Comparison of ENCODE assay signal across 8 mouse cellular contexts in genomic region chr11:86201037-86201786, GRCm38 (mm10). TPM values are rescaled to one million over a fixed set of nuclear protein-coding genes. Genes with fewer than 3 reads are reported as not detected.
DNase-seq lines count a peak whose midpoint lies in the region; ATAC-seq and TF ChIP-seq lines count a peak whose summit lies in the region.

TSS of gene Brip1 (minus strand) at chr11:86201193.

- H3K9ac ChIP-seq in heart, embryonic 12.5 days = peak within 1 kb of the TSS; percentile 88
- H3K9ac ChIP-seq in kidney, postnatal 0 days (ENCODE audit: low read depth, low read length) = peak within 1 kb of the TSS; percentile 90
- peak within 1 kb of the TSS; percentile 88 for H3K9ac ChIP-seq in liver, embryonic 11.5 days (ENCODE audit: low read depth, low read length)
- H3K9ac ChIP-seq in stomach, embryonic 14.5 days (replicated peaks; ENCODE audit: low read depth, low read length) = peak within 1 kb of the TSS; percentile 87

- H3K4me1 ChIP-seq in heart, embryonic 12.5 days (replicated peaks) = peaks cover 11% of the 10 kb centered on the region
- H3K4me1 ChIP-seq in kidney, postnatal 0 days (replicated peaks; ENCODE audit: insufficient read depth, low read length) = no peaks in the 10 kb centered on the region
- H3K4me1 ChIP-seq in liver, embryonic 11.5 days (replicated peaks; ENCODE audit: control insufficient read depth, insufficient read depth, low read length) = peaks cover 11% of the 10 kb centered on the region
- H3K4me1 ChIP-seq in stomach, embryonic 14.5 days (ENCODE audit: control insufficient read depth, insufficient read depth, low read length) = peaks cover 6% of the 10 kb centered on the region; the same call in 1 of the 2 replicates

- peak within 1 kb of the TSS; percentile 82 for H3K4me2 ChIP-seq in heart, embryonic 12.5 days
- peak within 1 kb of the TSS; percentile 75 for H3K4me2 ChIP-seq in kidney, postnatal 0 days (ENCODE audit: low read length)
- peak within 1 kb of the TSS; percentile 78 for H3K4me2 ChIP-seq in liver, embryonic 11.5 days
- peak within 1 kb of the TSS; percentile 62 for H3K4me2 ChIP-seq in stomach, embryonic 14.5 days (replicated peaks; ENCODE audit: low read depth, low read length)

- H3K36me3 ChIP-seq in heart, embryonic 12.5 days = peaks cover 39% of the 10 kb centered on the region
- peaks cover 9% of the 10 kb centered on the region; the same call in 1 of the 2 replicates for H3K36me3 ChIP-seq in kidney, postnatal 0 days (ENCODE audit: insufficient read depth, low read length)
- peaks cover 35% of the 10 kb centered on the region for H3K36me3 ChIP-seq in liver, embryonic 11.5 days (ENCODE audit: control insufficient read depth, insufficient read depth, low read length)
- H3K36me3 ChIP-seq in stomach, embryonic 14.5 days (ENCODE audit: control insufficient read depth, insufficient read depth, low read length) = peaks cover 20% of the 10 kb centered on the region

- no peaks in the 10 kb centered on the region for H3K27me3 ChIP-seq in heart, embryonic 12.5 days (replicated peaks)
- no peaks in the 10 kb centered on the region for H3K27me3 ChIP-seq in kidney, postnatal 0 days (ENCODE audit: insufficient read depth, low read length)
- H3K27me3 ChIP-seq in liver, embryonic 11.5 days (replicated peaks; ENCODE audit: control insufficient read depth, insufficient read depth, low read length) = no peaks in the 10 kb centered on the region
- no peaks in the 10 kb centered on the region for H3K27me3 ChIP-seq in stomach, embryonic 14.5 days (ENCODE audit: control insufficient read depth, insufficient read depth, low read length)

- H3K9me3 ChIP-seq in heart, embryonic 12.5 days (replicated peaks) = no peaks in the 10 kb centered on the region
- no peaks in the 10 kb centered on the region for H3K9me3 ChIP-seq in kidney, postnatal 0 days (replicated peaks; ENCODE audit: low read length)
- H3K9me3 ChIP-seq in liver, embryonic 11.5 days (ENCODE audit: control insufficient read depth, low read length) = no peaks in the 10 kb centered on the region
- peaks cover 10% of the 10 kb centered on the region; the same call in 1 of the 2 replicates for H3K9me3 ChIP-seq in stomach, embryonic 14.5 days (ENCODE audit: control insufficient read depth, low read depth, low read length)

- under 1% methylated on average over 60 of the region's 60 CpGs for WGBS in heart, embryonic 12.5 days
- under 1% methylated on average over 60 of the region's 60 CpGs for WGBS in kidney, postnatal 0 days
- under 1% methylated on average over 60 of the region's 60 CpGs for WGBS in liver, embryonic 11.5 days
- WGBS in stomach, embryonic 14.5 days = under 1% methylated on average over 60 of the region's 60 CpGs

- TF ChIP-seq CTCF in kidney, postnatal 0 days (IDR thresholded peaks at IDR 0.05; ENCODE audit: low read depth) = peak; percentile 19; the same call in 1 of the 2 replicates

- H3K27ac ChIP-seq in heart, embryonic 12.5 days (ENCODE audit: poor library complexity, severe bottlenecking) = peak within 1 kb of the TSS; percentile 76
- peak within 1 kb of the TSS; percentile 85 for H3K27ac ChIP-seq in kidney, postnatal 0 days
- peak within 1 kb of the TSS; percentile 87 for H3K27ac ChIP-seq in liver, embryonic 11.5 days (ENCODE audit: low read depth, low read length)
- H3K27ac ChIP-seq in stomach, embryonic 14.5 days (ENCODE audit: low read length) = peak within 1 kb of the TSS; percentile 90

- H3K4me3 ChIP-seq in heart, embryonic 12.5 days = peak within 1 kb of the TSS; percentile 93
- H3K4me3 ChIP-seq in kidney, postnatal 0 days (replicated peaks; ENCODE audit: low read depth, low read length) = peak within 1 kb of the TSS; percentile 87
- H3K4me3 ChIP-seq in liver, embryonic 11.5 days (ENCODE audit: low read depth, low read length) = peak within 1 kb of the TSS; percentile 89
- peak within 1 kb of the TSS; percentile 82 for H3K4me3 ChIP-seq in stomach, embryonic 14.5 days (ENCODE audit: low read depth, low read length)

- peak; percentile 98 for ATAC-seq in erythroid progenitor cell, adult 5-6 weeks (replicated peaks; ENCODE audit: low FRiP score, poor library complexity, severe bottlenecking)
- peak; percentile 98 for ATAC-seq in heart, embryonic 12.5 days (ENCODE audit: insufficient number of reproducible peaks, low FRiP score)
- peak; percentile 98 for ATAC-seq in kidney, postnatal 0 days (replicated peaks; ENCODE audit: low FRiP score, low read depth)
- peak; percentile 99 for ATAC-seq in liver, embryonic 11.5 days (replicated peaks; ENCODE audit: low FRiP score)
- ATAC-seq in stomach, embryonic 14.5 days (ENCODE audit: insufficient number of reproducible peaks, insufficient read depth, low FRiP score, low read depth) = peak; percentile 99

- DNase-seq in CD4-positive helper T cell, adult 2 months (ENCODE audit: low read depth, low spot score) = peak; percentile 97
- DNase-seq in brain, embryonic 18.5 days (ENCODE audit: low read depth, low spot score) = peak; percentile 94
- DNase-seq in kidney, postnatal 0 days (ENCODE audit: low spot score) = peak; percentile 99
- peak; percentile 93 for DNase-seq in liver, embryonic 11.5 days (ENCODE audit: low spot score)
- peak; percentile 99 for DNase-seq in naive thymus-derived CD4-positive, alpha-beta T cell, adult 2 months (ENCODE audit: low read depth)

RNA-seq across cellular contexts. Expression of gene Brip1, which starts in this region (rescaled TPM):
- 15.5 and 33.5 TPM in 2 replicates for total RNA-seq in erythroid progenitor cell, adult 5-6 weeks (2015; ENCODE audit: low replicate concordance)
- total RNA-seq in erythroid progenitor cell, adult 5-6 weeks (2017; ENCODE audit: low replicate concordance) = 16.7 and 19.6 TPM in 2 replicates
- 5.2 and 5.8 TPM in 2 replicates for polyA plus RNA-seq in heart, embryonic 12.5 days (2016; fragmentation: Nextera tagmentation; extraction: Ambion mirVana)
- polyA plus RNA-seq in kidney, postnatal 0 days (2015; fragmentation: Nextera tagmentation; extraction: Ambion mirVana) = 3.8 and 4.8 TPM in 2 replicates
- 10.0 and 11.8 TPM in 2 replicates for polyA plus RNA-seq in liver, embryonic 11.5 days (2014; fragmentation: Nextera tagmentation; extraction: Ambion mirVana)
- 12.8 and 13.7 TPM in 2 replicates for polyA plus RNA-seq in stomach, embryonic 14.5 days (2014; fragmentation: Nextera tagmentation; extraction: Ambion mirVana)

Comparison
In these comparisons a context has a peak if more than half of its experiments do, and no peak if none do; other contexts are left out.
1. Peak in every context shown above with its lines: DNase-seq, ATAC-seq, H3K4me3 ChIP-seq and H3K27ac ChIP-seq.